Mouse (Mus musculus): ENCODE data around the gene Azi2.

The Azi2 gene

GRCm38 (mm10) chr9:118040218-118041021 is at the start of gene Azi2:
Gene Azi2, plus strand, starts transcription at chr9:118040499.
- DNase-seq (ENCODE audit: extremely low read depth, low read depth, low spot score), result peak; percentile 54

GRCm38 (mm10) chr9:117996631-117997030 is 43.7 kb upstream of the Azi2 start:
- no peak for DNase-seq (ENCODE audit: extremely low read depth, low read depth, low spot score)

- DNase-seq (ENCODE audit: extremely low read depth, low read depth, low spot score), result no peak
Observed at GRCm38 (mm10) chr9:118001488-118001887, 38.8 kb upstream of the Azi2 start.

- no peak for DNase-seq (ENCODE audit: extremely low read depth, low read depth, low spot score)
Observed at GRCm38 (mm10) chr9:118003218-118003886, 36.9 kb upstream of the Azi2 start.

GRCm38 (mm10) chr9:118003937-118004336 is 36.4 kb upstream of the Azi2 start:
- DNase-seq (ENCODE audit: extremely low read depth, low read depth, low spot score), result no peak

GRCm38 (mm10) chr9:118012928-118013327 is 27.4 kb upstream of the Azi2 start:
- DNase-seq (ENCODE audit: extremely low read depth, low read depth, low spot score), result no peak

GRCm38 (mm10) chr9:118024966-118025365 is 15.3 kb upstream of the Azi2 start:
- no peak for DNase-seq (ENCODE audit: extremely low read depth, low read depth, low spot score)

GRCm38 (mm10) chr9:118029490-118029889 is 10.8 kb upstream of the Azi2 start:
- DNase-seq (ENCODE audit: extremely low read depth, low read depth, low spot score), result no peak

GRCm38 (mm10) chr9:118030252-118030651 is 10.0 kb upstream of the Azi2 start:
- DNase-seq (ENCODE audit: extremely low read depth, low read depth, low spot score), result no peak

- no peak for DNase-seq (ENCODE audit: extremely low read depth, low read depth, low spot score)
Observed at GRCm38 (mm10) chr9:118031694-118032093, 8.6 kb upstream of the Azi2 start.

- DNase-seq (ENCODE audit: extremely low read depth, low read depth, low spot score), result no peak
Observed at GRCm38 (mm10) chr9:118034990-118035389, 5.3 kb upstream of the Azi2 start.

- no peak for DNase-seq (ENCODE audit: extremely low read depth, low read depth, low spot score)
Observed at GRCm38 (mm10) chr9:118041022-118041400, 712 bp downstream of the Azi2 start.

- DNase-seq (ENCODE audit: extremely low read depth, low read depth, low spot score), result no peak
Observed at GRCm38 (mm10) chr9:118041646-118042045, 1.3 kb downstream of the Azi2 start.

- DNase-seq (ENCODE audit: extremely low read depth, low read depth, low spot score), result no peak
Observed at GRCm38 (mm10) chr9:118042738-118043137, 2.4 kb downstream of the Azi2 start.

- DNase-seq (ENCODE audit: extremely low read depth, low read depth, low spot score), result no peak
Observed at GRCm38 (mm10) chr9:118043581-118043980, 3.3 kb downstream of the Azi2 start.

- DNase-seq (ENCODE audit: extremely low read depth, low read depth, low spot score), result no peak
Observed at GRCm38 (mm10) chr9:118045011-118045533, 4.8 kb downstream of the Azi2 start.

- no peak for DNase-seq (ENCODE audit: extremely low read depth, low read depth, low spot score)
Observed at GRCm38 (mm10) chr9:118053286-118053685, 13.0 kb downstream of the Azi2 start.

- no peak for DNase-seq (ENCODE audit: extremely low read depth, low read depth, low spot score)
Observed at GRCm38 (mm10) chr9:118059101-118059500, 18.8 kb downstream of the Azi2 start.

- no peak for DNase-seq (ENCODE audit: extremely low read depth, low read depth, low spot score)
Observed at GRCm38 (mm10) chr9:118070442-118070841, 30.1 kb downstream of the Azi2 start.

GRCm38 (mm10) chr9:118071337-118071736 is 31.0 kb downstream of the Azi2 start:
- no peak for DNase-seq (ENCODE audit: extremely low read depth, low read depth, low spot score)

GRCm38 (mm10) chr9:118072101-118072500 is 31.8 kb downstream of the Azi2 start:
- no peak for DNase-seq (ENCODE audit: extremely low read depth, low read depth, low spot score)

GRCm38 (mm10) chr9:118073358-118073757 is 33.1 kb downstream of the Azi2 start:
- DNase-seq (ENCODE audit: extremely low read depth, low read depth, low spot score), result no peak

Data from fat pad, adult 2 months (tissue).